Mouse (Mus musculus) neural tube, embryonic 11.5 days (tissue): Measurements from ENCODE around the gene Mdm2. TPM values are rescaled to one million over a fixed set of nuclear protein-coding genes. Genes with fewer than 3 reads are reported as not detected.
"Not testable (repeated sequence)": the region's sequence is repeated elsewhere in the genome, so short reads cannot be mapped to it uniquely, and the experiment has no call there.

Experiments used
- ATAC-seq: fragments of 200-750 bp; cut with Nextera tagmentation; 2 replicates; pipeline ENCODE4 v1.8.0; 2017; ENCODE audit warnings: moderate number of reproducible peaks, mild to moderate bottlenecking, moderate TSS enrichment, moderate library complexity; ENCODE audit not compliant: insufficient read depth, low FRiP score, low TSS enrichment
- DNase-seq: peaks from one replicate; pipeline ENCODE4 v3.0.0-alpha.2; 2015; ENCODE audit warnings: low spot score
- H3K27ac ChIP-seq: fragments of 300-500 bp; sonication (generic); 2 replicates; pipeline ENCODE4 v1.5.1; 2014; ENCODE audit warnings: low read depth, mild to moderate bottlenecking, low read length
- H3K27me3 ChIP-seq: fragments of 300-500 bp; sonication (generic); 2 replicates; pipeline ENCODE4 v1.6.1; 2014; ENCODE audit warnings: mild to moderate bottlenecking, low read length, mixed read lengths; ENCODE audit not compliant: control insufficient read depth, insufficient read depth
- H3K36me3 ChIP-seq: fragments of 300-500 bp; sonication (generic); 2 replicates; pipeline ENCODE4 v1.6.1; 2014; ENCODE audit warnings: mild to moderate bottlenecking, low read length, moderate library complexity, mixed read lengths; ENCODE audit not compliant: control insufficient read depth, insufficient read depth
- H3K4me1 ChIP-seq: fragments of 300-500 bp; sonication (generic); 2 replicates; pipeline ENCODE4 v1.6.1; 2014; ENCODE audit warnings: low read length, mixed read lengths; ENCODE audit not compliant: control insufficient read depth, insufficient read depth
- H3K4me2 ChIP-seq: fragments of 300-500 bp; sonication (generic); 2 replicates; pipeline ENCODE4 v1.6.1; 2014; ENCODE audit warnings: low read depth, mild to moderate bottlenecking, moderate library complexity
- H3K4me3 ChIP-seq: fragments of 300-500 bp; sonication (generic); 2 replicates; pipeline ENCODE4 v1.5.1; 2014; ENCODE audit warnings: low read depth, low read length
- H3K9ac ChIP-seq: fragments of 300-500 bp; sonication (generic); 2 replicates; pipeline ENCODE4 v1.6.1; 2014; ENCODE audit warnings: mild to moderate bottlenecking, low read length
- H3K9me3 ChIP-seq: fragments of 300-500 bp; sonication (generic); 2 replicates; pipeline ENCODE4 v1.6.1; 2016; ENCODE audit warnings: low read length; ENCODE audit not compliant: control insufficient read depth
- WGBS: fragments of 180-500 bp; shearing (Covaris S2); extraction: QIAGEN DNeasy Blood & Tissue Kit; methylation state at CpG from one replicate; pipeline ENCODE4 v1.1.7; 2014; 5-methylcytosine and 5-hydroxymethylcytosine counted together
- polyA plus RNA-seq: library from polyadenylated mRNA; unstranded; fragments of >200 nt; fragmentation: Nextera tagmentation; extraction: Ambion mirVana; gene quantifications from 2 replicates; pipeline ENCODE4 v1.2.1, GENCODE M21; 2014

Gene Mdm2
- polyA plus RNA-seq, 1 experiment from 2014 or later, result 63.2 TPM

- WGBS, result 81% methylated on average over 4 of the region's 4 CpGs
- Histone ChIP-seq H3K4me3 (no peak overlapping the region), H3K4me2 (no peak overlapping the region), H3K27me3 (no peaks in the 10 kb centered on the region), H3K36me3 (peaks cover 9% of the 10 kb centered on the region), H3K27ac (no peak overlapping the region), H3K4me1 (no peaks in the 10 kb centered on the region), H3K9me3 (no peaks in the 10 kb centered on the region), H3K9ac (no peak overlapping the region)
- no peak for DNase-seq
- ATAC-seq, result no peak
Observed at GRCm38 (mm10) chr10:117737075-117737474, 26.5 kb upstream of the Mdm2 start.

DNA sequence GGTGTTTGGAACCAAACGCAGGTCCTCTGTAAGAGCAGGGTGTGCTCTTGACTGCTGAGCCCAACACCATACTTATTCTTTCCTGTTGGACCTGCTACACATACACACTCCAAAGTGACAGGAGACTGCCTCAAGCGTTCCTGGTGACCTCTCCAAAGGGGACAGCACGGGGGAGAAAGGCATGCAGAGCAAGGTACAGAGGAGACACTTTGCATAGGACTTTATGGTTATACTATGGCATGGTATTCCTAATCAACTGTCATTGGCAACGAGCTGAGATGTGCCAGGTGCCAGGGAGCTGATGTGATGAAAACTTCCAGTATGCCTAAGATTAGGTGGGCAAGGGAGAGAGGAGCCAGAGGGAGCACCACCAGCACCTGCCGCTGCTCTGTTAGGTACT, 26.0 kb upstream of the Mdm2 start:
- no peak overlapping the region for H3K9ac ChIP-seq
- 89% methylated on average over 5 of the region's 5 CpGs for WGBS
- no peaks in the 10 kb centered on the region for H3K9me3 ChIP-seq
- peaks cover 9% of the 10 kb centered on the region for H3K36me3 ChIP-seq
- no peak overlapping the region for H3K4me2 ChIP-seq
- H3K4me1 ChIP-seq, result no peaks in the 10 kb centered on the region
- H3K27ac ChIP-seq, result no peak overlapping the region
- H3K4me3 ChIP-seq, result no peak overlapping the region
- DNase-seq (no peak), ATAC-seq (no peak)
- no peaks in the 10 kb centered on the region for H3K27me3 ChIP-seq

- not testable (repeated sequence) for H3K4me2 ChIP-seq, ATAC-seq, H3K27ac ChIP-seq, H3K4me1 ChIP-seq, H3K27me3 ChIP-seq, H3K9me3 ChIP-seq, H3K36me3 ChIP-seq, H3K4me3 ChIP-seq, DNase-seq, H3K9ac ChIP-seq
- 92% methylated on average over 11 of the region's 12 CpGs for WGBS
Observed at GRCm38 (mm10) chr10:117735396-117735795, 24.8 kb upstream of the Mdm2 start.

DNA sequence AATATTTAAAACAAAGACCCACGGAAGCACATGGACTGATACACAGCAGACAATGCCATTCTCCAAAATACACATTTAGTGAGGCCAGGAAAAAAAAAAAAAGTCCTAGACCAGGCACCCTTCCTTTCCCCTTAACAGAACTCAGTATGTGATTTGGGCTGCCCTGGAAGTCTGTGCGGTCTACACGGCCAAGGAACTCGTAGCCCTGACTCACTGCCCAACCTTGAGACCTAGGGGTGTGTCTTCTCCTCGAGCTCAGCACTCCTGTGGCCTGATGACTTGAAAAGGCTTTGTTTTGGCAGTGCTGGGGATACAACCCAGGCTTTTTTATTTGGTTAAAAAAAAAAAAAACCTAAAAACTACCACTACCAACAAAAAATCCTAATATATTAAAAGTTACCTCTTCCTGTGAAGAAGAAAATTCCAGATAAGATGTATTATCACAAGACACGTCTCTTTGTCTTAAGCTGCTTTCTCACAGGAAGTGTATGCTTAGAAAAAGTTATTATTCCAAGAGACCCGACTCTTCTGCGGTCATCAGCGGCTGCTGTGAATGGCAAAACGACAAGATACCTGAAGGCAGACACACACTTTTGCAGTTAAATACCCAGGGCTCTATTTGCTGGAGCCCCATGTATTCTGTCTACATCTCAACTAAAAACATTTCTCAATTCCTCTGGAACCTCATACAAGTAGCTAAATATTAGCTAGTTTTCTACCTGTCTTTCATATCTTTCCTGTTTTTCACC, 23.7 kb upstream of the Mdm2 start:
- H3K9me3 ChIP-seq, H3K27ac ChIP-seq, H3K9ac ChIP-seq, H3K36me3 ChIP-seq, H3K4me1 ChIP-seq, H3K27me3 ChIP-seq, ATAC-seq, H3K4me2 ChIP-seq, H3K4me3 ChIP-seq, DNase-seq: not testable (repeated sequence)
- 87% methylated on average over 9 of the region's 10 CpGs for WGBS

DNA sequence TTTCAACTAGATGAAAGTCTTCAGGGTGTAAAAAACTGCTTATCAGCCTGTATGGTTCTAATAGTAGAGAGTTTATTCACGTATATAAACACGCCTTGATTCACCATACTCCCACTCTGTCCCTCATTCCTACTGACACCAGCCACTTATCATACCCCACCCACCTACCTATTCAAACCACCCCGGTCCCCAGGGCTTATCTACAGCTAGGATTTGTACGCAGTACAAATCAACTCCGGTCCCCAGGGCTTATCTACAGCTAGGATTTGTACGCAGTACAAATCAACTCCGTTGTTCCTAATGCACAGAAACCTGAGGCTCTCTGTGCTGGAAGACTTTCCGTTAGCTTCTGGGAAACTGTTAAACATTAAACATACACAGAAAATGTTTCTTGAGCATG, 23.1 kb upstream of the Mdm2 start:
- H3K4me3 ChIP-seq, H3K27ac ChIP-seq, H3K4me1 ChIP-seq, H3K9me3 ChIP-seq, H3K36me3 ChIP-seq, H3K9ac ChIP-seq, DNase-seq, H3K4me2 ChIP-seq, ATAC-seq, H3K27me3 ChIP-seq: not testable (repeated sequence)
- 94% methylated on average over 7 of the region's 8 CpGs for WGBS

- Histone ChIP-seq H3K4me3 (no peak overlapping the region), H3K27me3 (no peaks in the 10 kb centered on the region), H3K36me3 (peaks cover 4% of the 10 kb centered on the region), H3K9ac (no peak overlapping the region), H3K9me3 (no peaks in the 10 kb centered on the region), H3K4me2 (no peak overlapping the region), H3K4me1 (no peaks in the 10 kb centered on the region), H3K27ac (no peak overlapping the region)
- 85% methylated on average over 14 of the region's 14 CpGs for WGBS
- DNase-seq (no peak), ATAC-seq (no peak)
Observed at GRCm38 (mm10) chr10:117732962-117733592, 22.5 kb upstream of the Mdm2 start.

- Histone ChIP-seq H3K36me3 (peaks cover 4% of the 10 kb centered on the region), H3K9me3 (no peaks in the 10 kb centered on the region), H3K27ac (no peak overlapping the region), H3K27me3 (no peaks in the 10 kb centered on the region), H3K4me3 (no peak overlapping the region), H3K4me2 (no peak overlapping the region), H3K4me1 (no peaks in the 10 kb centered on the region), H3K9ac (no peak overlapping the region)
- ATAC-seq, result no peak
- WGBS, result 89% methylated on average over 5 of the region's 5 CpGs
- DNase-seq, result no peak
Observed at GRCm38 (mm10) chr10:117732184-117732583, 21.6 kb upstream of the Mdm2 start.

DNA sequence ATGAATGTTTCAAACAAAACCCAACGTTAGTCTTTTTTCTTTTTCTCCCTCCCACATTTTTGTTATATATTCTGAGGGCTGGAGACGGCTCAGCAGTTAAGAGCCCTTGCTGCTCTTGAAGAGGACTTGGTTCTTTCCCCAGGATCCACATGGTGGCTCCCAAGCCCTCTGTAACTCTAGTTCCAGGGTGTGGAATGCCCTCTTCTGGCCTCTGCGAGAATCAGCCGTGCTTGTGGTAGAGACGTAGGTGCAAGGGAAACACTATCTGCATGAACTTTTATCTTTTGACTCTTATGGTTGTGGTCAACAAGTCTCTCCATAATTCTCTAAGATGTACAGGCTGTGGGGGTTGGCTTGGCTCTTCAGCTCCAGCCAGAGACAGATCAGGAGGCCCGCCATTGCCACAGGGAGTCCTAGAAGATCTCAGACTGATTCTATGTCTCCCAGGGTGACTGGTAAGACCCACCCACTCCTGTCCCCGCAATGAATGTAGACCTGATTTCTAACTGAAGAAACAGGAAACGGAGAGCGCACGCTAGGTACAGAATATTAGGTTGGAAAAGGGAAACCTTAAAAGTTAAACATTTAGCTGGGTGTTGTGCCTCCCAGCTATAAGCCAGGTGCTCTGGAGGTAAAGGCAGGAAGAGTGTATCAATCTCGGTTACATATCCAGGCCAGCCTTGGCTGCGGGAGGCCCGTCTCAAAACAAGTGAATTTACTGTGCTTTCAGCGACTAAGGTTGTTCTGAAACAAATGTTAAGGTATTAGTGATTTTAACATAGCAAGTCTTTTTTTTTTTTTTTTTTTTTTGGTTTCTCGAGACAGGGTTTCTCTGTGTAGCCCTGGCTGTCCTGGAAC, 20.9 kb upstream of the Mdm2 start:
- Histone ChIP-seq H3K4me2 (no peak overlapping the region), H3K36me3 (peaks cover 2% of the 10 kb centered on the region), H3K4me3 (no peak overlapping the region), H3K27me3 (no peaks in the 10 kb centered on the region), H3K9ac (no peak overlapping the region), H3K9me3 (no peaks in the 10 kb centered on the region), H3K27ac (no peak overlapping the region), H3K4me1 (no peaks in the 10 kb centered on the region)
- no peak for DNase-seq
- 66% methylated on average over 14 of the region's 15 CpGs for WGBS
- ATAC-seq, result no peak
